Mouse (Mus musculus) lung, adult 2 months (tissue): ENCODE measurements around the gene Copb1.

Experiments
- CTCF ChIP-seq: fragments of 200-500 bp; IDR thresholded peaks from 2 replicates; pipeline ENCODE4 v1.5.1; 2011; ENCODE audit warnings: mild to moderate bottlenecking, low read length, control low read depth; ENCODE audit not compliant: insufficient read depth
- POLR2A ChIP-seq: fragments of 200-500 bp; IDR thresholded peaks from 2 replicates; pipeline ENCODE4 v1.6.1; 2011; ENCODE audit warnings: low read depth, mild to moderate bottlenecking, control low read depth, low read length, borderline replicate concordance; ENCODE audit errors: extremely low read depth

DNA sequence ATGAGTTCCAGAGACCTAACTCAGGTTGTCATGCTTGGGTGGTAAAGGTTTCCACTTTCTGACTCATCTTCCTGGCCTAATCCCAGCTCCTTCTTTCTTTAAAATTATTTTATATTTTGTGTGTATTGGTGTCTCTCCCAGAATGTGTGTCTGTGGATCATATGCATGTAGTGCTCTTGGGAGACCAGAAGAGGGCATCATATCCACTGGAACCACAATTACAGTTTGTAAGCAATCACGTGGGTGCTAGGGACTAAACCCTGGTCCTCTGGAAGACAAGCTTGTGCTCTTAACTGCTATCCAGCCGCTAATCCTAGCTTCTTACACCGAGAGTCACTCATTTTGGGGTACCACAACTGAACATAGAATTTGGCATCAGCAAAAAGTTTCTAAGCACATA is 2.8 kb downstream of the Copb1 start:
- TF ChIP-seq CTCF (no peak), POLR2A (no peak)
